Mouse (Mus musculus) layer of hippocampus, adult 2 months (tissue): ENCODE measurements at regions not wholly inside any gene's neighbourhood (a gene's known extent, or its start where the extent isn't known, plus 50 kb on each side); places are given as distances from the start of the nearest gene placed in this dataset.

Experiments
- DNase-seq, 2 experiments: peaks; one replicate each; pipeline ENCODE4 v3.0.0; 2022; ENCODE audit warnings: low spot score in 2 of 2
- H3K27ac ChIP-seq: fragments of 200-600 bp; 2 replicates; pipeline ENCODE4 v1.8.1; 2022
- H3K4me3 ChIP-seq: fragments of 200-600 bp; 2 replicates; pipeline ENCODE4 v1.8.1; 2022; ENCODE audit warnings: mild to moderate bottlenecking
- CTCF ChIP-seq: fragments of 200-600 bp; conservative IDR thresholded peaks from 2 replicates; pipeline ENCODE4 v1.8.1; 2022; ENCODE audit warnings: antibody characterized with exemption, mild to moderate bottlenecking, moderate library complexity

- no peak for DNase-seq
- Histone ChIP-seq H3K27ac (no peak overlapping the region), H3K4me3 (no peak overlapping the region)
- no peak for TF ChIP-seq CTCF
Observed at GRCm38 (mm10) chr1:35808894-35809293, 259.3 kb upstream of the Hs6st1 start.

- TF ChIP-seq CTCF: no peak
- Histone ChIP-seq H3K4me3 (no peak overlapping the region), H3K27ac (no peak overlapping the region)
- DNase-seq: no peak
Observed at GRCm38 (mm10) chr1:35809341-35809740, 258.9 kb upstream of the Hs6st1 start.

DNA sequence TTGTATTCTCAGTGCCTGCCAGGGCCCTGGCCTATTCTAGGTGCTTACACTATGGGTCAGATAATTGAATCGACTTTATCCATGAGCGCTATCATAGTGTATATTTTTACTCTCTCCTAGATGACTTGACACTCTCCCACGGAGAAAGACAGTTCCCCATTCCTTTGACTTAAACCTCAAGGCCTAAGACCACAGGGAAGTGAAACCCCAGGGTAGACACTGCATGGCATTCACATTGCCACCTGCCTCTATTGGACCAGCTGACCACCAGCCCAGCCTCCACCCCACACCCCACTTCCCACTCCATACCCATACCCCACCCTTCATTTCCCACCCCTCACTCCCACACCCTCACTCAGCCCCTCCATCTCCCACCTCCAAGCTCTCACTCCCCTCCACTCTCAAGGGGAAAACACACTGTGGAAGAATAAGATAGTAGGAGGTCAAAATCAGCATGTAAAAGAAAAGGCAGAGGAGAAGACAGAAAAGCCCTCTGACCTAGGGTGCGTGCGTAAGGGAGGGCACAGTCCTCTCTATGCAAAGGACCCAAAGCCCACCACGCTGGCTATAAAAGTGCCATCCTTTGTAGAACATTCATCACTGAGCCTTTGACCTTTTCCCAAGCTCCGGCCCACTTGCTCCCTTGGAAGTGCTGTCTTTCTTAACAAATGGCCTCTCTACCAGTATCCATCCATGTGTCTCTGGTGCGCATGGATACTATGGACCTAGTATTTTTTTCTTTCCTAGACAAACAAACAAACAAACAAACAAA is 257.4 kb upstream of the Hs6st1 start:
- no peak for TF ChIP-seq CTCF
- Histone ChIP-seq H3K27ac (no peak overlapping the region), H3K4me3 (no peak overlapping the region)
- no peak for DNase-seq

- no peak for DNase-seq
- no peak for TF ChIP-seq CTCF
Observed at GRCm38 (mm10) chr1:35811380-35811779, 256.8 kb upstream of the Hs6st1 start.

GRCm38 (mm10) chr1:35811795-35812194 is 256.4 kb upstream of the Hs6st1 start:
- TF ChIP-seq CTCF: no peak
- Histone ChIP-seq H3K4me3 (no peak overlapping the region), H3K27ac (no peak overlapping the region)
- DNase-seq: no peak

More at GRCm38 (mm10) chr1:35811380-35811779, 256.8 kb upstream of the Hs6st1 start:
- no peak overlapping the region for H3K4me3 ChIP-seq
- no peak overlapping the region for H3K27ac ChIP-seq

DNA sequence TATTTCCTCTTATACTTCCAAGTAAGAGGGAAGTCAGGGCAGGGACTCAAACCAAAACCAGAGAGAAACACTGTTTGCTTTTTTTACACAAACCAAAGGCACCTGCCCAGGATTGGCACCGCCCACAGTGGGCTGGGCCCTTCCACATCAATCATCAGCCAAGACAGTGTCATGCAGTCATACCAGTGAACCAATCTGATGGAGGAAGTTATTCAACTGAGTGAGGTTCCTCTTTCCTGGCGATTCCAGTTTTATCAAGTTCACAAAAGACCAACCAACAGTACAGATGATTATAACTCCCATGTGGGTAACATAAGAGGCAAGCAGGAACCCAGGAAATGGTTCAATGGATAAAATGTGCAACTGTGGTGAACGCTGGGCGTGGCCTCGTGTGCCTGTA is 254.6 kb upstream of the Hs6st1 start:
- no peak for DNase-seq
- H3K27ac ChIP-seq: no peak overlapping the region
- no peak for TF ChIP-seq CTCF

GRCm38 (mm10) chr1:35814207-35814606 is 254.0 kb upstream of the Hs6st1 start:
- no peak overlapping the region for H3K27ac ChIP-seq
- no peak for TF ChIP-seq CTCF
- no peak overlapping the region for H3K4me3 ChIP-seq
- DNase-seq: no peak

More for the DNA sequence above, 254.6 kb upstream of the Hs6st1 start:
- no peak overlapping the region for H3K4me3 ChIP-seq

- TF ChIP-seq CTCF: no peak
- no peak overlapping the region for H3K4me3 ChIP-seq
- no peak for DNase-seq
- no peak overlapping the region for H3K27ac ChIP-seq
Observed at GRCm38 (mm10) chr1:35814751-35815150, 253.4 kb upstream of the Hs6st1 start.

- TF ChIP-seq CTCF: no peak
- DNase-seq: no peak
- Histone ChIP-seq H3K27ac (no peak overlapping the region), H3K4me3 (no peak overlapping the region)
Observed at GRCm38 (mm10) chr1:35821791-35822190, 246.4 kb upstream of the Hs6st1 start.

- no peak for TF ChIP-seq CTCF
- DNase-seq: no peak
- Histone ChIP-seq H3K4me3 (no peak overlapping the region), H3K27ac (no peak overlapping the region)
Observed at GRCm38 (mm10) chr1:35822376-35823202, 245.6 kb upstream of the Hs6st1 start.

DNA sequence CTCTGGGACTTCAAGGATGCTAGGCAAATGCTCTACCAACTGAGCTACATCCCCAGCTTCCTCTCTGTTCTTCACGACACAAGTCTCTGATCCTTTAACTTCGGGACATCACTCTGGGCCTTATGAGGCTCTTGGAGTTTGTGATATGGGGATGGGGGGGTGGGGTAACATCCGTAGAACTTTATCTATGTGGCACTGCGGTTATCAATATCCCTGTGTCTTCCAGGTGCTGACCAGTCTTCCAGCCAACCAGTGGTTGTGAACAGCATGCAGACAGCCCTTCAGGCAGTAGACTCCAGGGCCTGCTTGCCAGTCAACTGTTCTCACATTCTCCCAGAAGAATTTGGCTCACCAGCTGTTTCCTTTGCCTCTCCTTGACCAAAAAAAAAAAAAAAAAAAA is 244.7 kb upstream of the Hs6st1 start:
- no peak for DNase-seq
- no peak overlapping the region for H3K27ac ChIP-seq
- H3K4me3 ChIP-seq: no peak overlapping the region
- TF ChIP-seq CTCF: no peak

- TF ChIP-seq CTCF: no peak
- DNase-seq: no peak
- Histone ChIP-seq H3K27ac (no peak overlapping the region), H3K4me3 (no peak overlapping the region)
Observed at GRCm38 (mm10) chr1:35823981-35824880, 244.0 kb upstream of the Hs6st1 start.

- no peak overlapping the region for H3K4me3 ChIP-seq
- no peak for TF ChIP-seq CTCF
- H3K27ac ChIP-seq: no peak overlapping the region
- DNase-seq: no peak
Observed at GRCm38 (mm10) chr1:35825531-35825966, 242.7 kb upstream of the Hs6st1 start.
